Mouse (Mus musculus) inflammation-experienced regulatory T-cells, adult 6 months (primary cell): ENCODE results near the gene Cyp2g1. TPM values are rescaled to one million over a fixed set of nuclear protein-coding genes. Genes with fewer than 3 reads are reported as not detected.

ENCODE experiments used
- polyA plus RNA-seq, 3 experiments: library from polyadenylated mRNA; unstranded; fragments of 100-300 nt; shearing (Covaris generic); gene quantifications; one replicate each; pipeline ENCODE4 v1.2.1; 2017

Gene Cyp2g1
- polyA plus RNA-seq, 3 experiments from 2014 or later, result not detected

Other genes starting within 250 kb of the Cyp2g1 start
- under 1 TPM in 1 of 3 experiments, not detected in 2; 0.28 TPM for gene Vmn1r185, start 190.4 kb upstream of the Cyp2g1 start, polyA plus RNA-seq
- gene Cyp2b23, start 122.5 kb upstream of the Cyp2g1 start, polyA plus RNA-seq, result not detected
- not detected for gene Cyp2b19, start 51.8 kb upstream of the Cyp2g1 start, polyA plus RNA-seq
- not detected for gene Cyp2a5, start 26.4 kb downstream of the Cyp2g1 start, polyA plus RNA-seq
- not detected for gene Cyp2a22, start 130.5 kb downstream of the Cyp2g1 start, polyA plus RNA-seq
- not detected for gene Cyp2a12, start 220.2 kb downstream of the Cyp2g1 start, polyA plus RNA-seq